Mouse (Mus musculus) forebrain, embryonic 12.5 days (tissue): Measurements from ENCODE around the gene Cyb5r3. TPM values are rescaled to one million over a fixed set of nuclear protein-coding genes. Genes with fewer than 3 reads are reported as not detected.
"Not testable (repeated sequence)": the region's sequence is repeated elsewhere in the genome, so short reads cannot be mapped to it uniquely, and the experiment has no call there.

Experiments used
- ATAC-seq: fragments of 200-750 bp; cut with Nextera tagmentation; 2 replicates; pipeline ENCODE4 v1.8.0; 2017; ENCODE audit warnings: moderate TSS enrichment; ENCODE audit not compliant: low FRiP score
- H3K27ac ChIP-seq: fragments of 300-500 bp; sonication (generic); 2 replicates; pipeline ENCODE4 v1.5.1; 2016; ENCODE audit warnings: mild to moderate bottlenecking
- H3K27me3 ChIP-seq: fragments of 300-500 bp; sonication (generic); 2 replicates; pipeline ENCODE4 v1.6.1; 2016; ENCODE audit warnings: mild to moderate bottlenecking
- H3K36me3 ChIP-seq: fragments of 300-500 bp; sonication (generic); replicated peaks from 2 replicates; pipeline ENCODE4 v1.6.1; 2016; ENCODE audit warnings: mild to moderate bottlenecking
- H3K4me1 ChIP-seq: fragments of 300-500 bp; sonication (generic); 2 replicates; pipeline ENCODE4 v1.6.1; 2016
- H3K4me2 ChIP-seq: fragments of 300-500 bp; sonication (generic); 2 replicates; pipeline ENCODE4 v1.6.1; 2016; ENCODE audit warnings: mild to moderate bottlenecking, moderate library complexity
- H3K4me3 ChIP-seq: fragments of 300-500 bp; sonication (generic); replicated peaks from 2 replicates; pipeline ENCODE4 v1.5.1; 2016; ENCODE audit warnings: mild to moderate bottlenecking
- H3K9ac ChIP-seq: fragments of 300-500 bp; sonication (generic); 2 replicates; pipeline ENCODE4 v1.6.1; 2016; ENCODE audit warnings: mild to moderate bottlenecking
- H3K9me3 ChIP-seq: fragments of 300-500 bp; sonication (generic); 2 replicates; pipeline ENCODE4 v1.6.1; 2016
- WGBS: fragments of 180-500 bp; shearing (Covaris S2); methylation state at CpG from one replicate; pipeline ENCODE4 v1.1.7; 2016; 5-methylcytosine and 5-hydroxymethylcytosine counted together
- polyA plus RNA-seq: library from polyadenylated mRNA; unstranded; fragments of >200 nt; fragmentation: Nextera tagmentation; extraction: Ambion mirVana; gene quantifications from 2 replicates; pipeline ENCODE4 v1.2.1, GENCODE M21; 2016

Cyb5r3 gene
- polyA plus RNA-seq, 1 experiment from 2014 or later = 125 TPM

GRCm38 (mm10) chr15:83129530-83130231 is 42.7 kb downstream of the Cyb5r3 start:
- Histone ChIP-seq H3K4me2 (no peak overlapping the region), H3K27me3 (no peaks in the 10 kb centered on the region), H3K4me1 (0 out of 2 replicates have a peak, but pooled peaks cover 5% of the 10 kb centered on the region), H3K9me3 (no peaks in the 10 kb centered on the region), H3K27ac (no peak overlapping the region), H3K9ac (no peak overlapping the region), H3K36me3 (peaks cover 93% of the 10 kb centered on the region), H3K4me3 (no peak overlapping the region)
- 91% methylated on average over 7 of the region's 7 CpGs for WGBS
- ATAC-seq = no peak

- H3K9ac ChIP-seq, ATAC-seq, H3K27ac ChIP-seq, H3K9me3 ChIP-seq, H3K27me3 ChIP-seq, H3K4me3 ChIP-seq, H3K4me1 ChIP-seq, H3K4me2 ChIP-seq: not testable (repeated sequence)
- 71% methylated on average over 3 of the region's 3 CpGs for WGBS
- peaks cover 68% of the 10 kb centered on the region for H3K36me3 ChIP-seq
Observed at GRCm38 (mm10) chr15:83127037-83127436, 45.4 kb downstream of the Cyb5r3 start.

- H3K4me1 ChIP-seq = peaks cover 8% of the 10 kb centered on the region
- no peaks in the 10 kb centered on the region for H3K27me3 ChIP-seq
- H3K4me2 ChIP-seq = no peak overlapping the region
- H3K36me3 ChIP-seq = peaks cover 63% of the 10 kb centered on the region
- H3K27ac ChIP-seq = no peak overlapping the region
- no peaks in the 10 kb centered on the region for H3K9me3 ChIP-seq
- H3K4me3 ChIP-seq = no peak overlapping the region
- no peak overlapping the region for H3K9ac ChIP-seq
- no peak for ATAC-seq
- 90% methylated on average over 9 of the region's 9 CpGs for WGBS
Observed at GRCm38 (mm10) chr15:83126582-83126981, 45.8 kb downstream of the Cyb5r3 start.

- Histone ChIP-seq H3K4me2 (no peak overlapping the region), H3K27ac (0 out of 2 replicates have a peak overlapping the region, but pooled peaks have one; percentile 38), H3K9ac (no peak overlapping the region), H3K36me3 (peaks cover 52% of the 10 kb centered on the region), H3K9me3 (no peaks in the 10 kb centered on the region), H3K27me3 (no peaks in the 10 kb centered on the region), H3K4me1 (peaks cover 17% of the 10 kb centered on the region), H3K4me3 (no peak overlapping the region)
- ATAC-seq = no peak
- WGBS = 77% methylated on average over 5 of the region's 5 CpGs
Observed at GRCm38 (mm10) chr15:83124625-83125024, 47.8 kb downstream of the Cyb5r3 start.

GRCm38 (mm10) chr15:83122566-83123145 is 49.7 kb downstream of the Cyb5r3 start, which contains the start of gene Rrp7a:
Rrp7a (minus strand) TSS chr15:83122801.
- H3K4me1 ChIP-seq = peaks cover 17% of the 10 kb centered on the region
- no peaks in the 10 kb centered on the region for H3K9me3 ChIP-seq
- H3K27ac ChIP-seq = peak within 1 kb of the TSS; percentile 68
- ATAC-seq = peak; percentile 89
- peak within 1 kb of the TSS; percentile 69 for H3K9ac ChIP-seq
- 10% methylated on average over 32 of the region's 32 CpGs for WGBS
- peak within 1 kb of the TSS; percentile 81 for H3K4me3 ChIP-seq
- no peaks in the 10 kb centered on the region for H3K27me3 ChIP-seq
- peak within 1 kb of the TSS; percentile 85 for H3K4me2 ChIP-seq
- H3K36me3 ChIP-seq = peaks cover 50% of the 10 kb centered on the region

GRCm38 (mm10) chr15:83121709-83122565 is 50.5 kb downstream of the Cyb5r3 start:
- Histone ChIP-seq H3K9ac (peak overlapping the region; percentile 69), H3K9me3 (no peaks in the 10 kb centered on the region), H3K4me3 (peak overlapping the region; percentile 81), H3K27me3 (no peaks in the 10 kb centered on the region), H3K36me3 (peaks cover 50% of the 10 kb centered on the region), H3K4me1 (peaks cover 16% of the 10 kb centered on the region), H3K4me2 (peak overlapping the region; percentile 85), H3K27ac (peak overlapping the region; percentile 68)
- peak; percentile 58 for ATAC-seq
- 4% methylated on average over 42 of the region's 43 CpGs for WGBS

- Histone ChIP-seq H3K4me3 (no peak overlapping the region), H3K36me3 (peaks cover 60% of the 10 kb centered on the region), H3K27ac (no peak overlapping the region), H3K9ac (no peak overlapping the region), H3K9me3 (no peaks in the 10 kb centered on the region), H3K4me1 (peaks cover 25% of the 10 kb centered on the region), H3K27me3 (no peaks in the 10 kb centered on the region), H3K4me2 (no peak overlapping the region)
- no peak for ATAC-seq
- 63% methylated on average over 7 of the region's 7 CpGs for WGBS
Observed at GRCm38 (mm10) chr15:83118360-83118759, 54.0 kb downstream of the Cyb5r3 start.

GRCm38 (mm10) chr15:83115071-83115470 is 57.3 kb downstream of the Cyb5r3 start:
- Histone ChIP-seq H3K9ac (no peak overlapping the region), H3K27me3 (no peaks in the 10 kb centered on the region), H3K27ac (no peak overlapping the region), H3K4me2 (no peak overlapping the region), H3K9me3 (no peaks in the 10 kb centered on the region), H3K4me3 (no peak overlapping the region), H3K4me1 (peaks cover 23% of the 10 kb centered on the region), H3K36me3 (peaks cover 56% of the 10 kb centered on the region)
- ATAC-seq = 0 out of 2 replicates have a peak, but pooled peaks have one; percentile 9
- WGBS = 39% methylated on average over 6 of the region's 6 CpGs

GRCm38 (mm10) chr15:83114106-83114505 is 58.3 kb downstream of the Cyb5r3 start:
- ATAC-seq = no peak
- Histone ChIP-seq H3K4me1 (peaks cover 23% of the 10 kb centered on the region), H3K9me3 (no peaks in the 10 kb centered on the region), H3K4me3 (no peak overlapping the region), H3K9ac (no peak overlapping the region), H3K4me2 (no peak overlapping the region), H3K36me3 (peaks cover 48% of the 10 kb centered on the region), H3K27me3 (no peaks in the 10 kb centered on the region), H3K27ac (no peak overlapping the region)
- 81% methylated on average over 9 of the region's 9 CpGs for WGBS

GRCm38 (mm10) chr15:83112898-83113297 is 59.5 kb downstream of the Cyb5r3 start:
- Histone ChIP-seq H3K9ac (no peak overlapping the region), H3K4me2 (no peak overlapping the region), H3K27ac (no peak overlapping the region), H3K4me1 (peaks cover 23% of the 10 kb centered on the region), H3K9me3 (no peaks in the 10 kb centered on the region), H3K4me3 (no peak overlapping the region), H3K27me3 (no peaks in the 10 kb centered on the region), H3K36me3 (peaks cover 38% of the 10 kb centered on the region)
- 9% methylated on average over 11 of the region's 11 CpGs for WGBS
- peak; percentile 65; the same call in 1 of the 2 replicates for ATAC-seq

GRCm38 (mm10) chr15:83111874-83112273 is 60.5 kb downstream of the Cyb5r3 start:
- Histone ChIP-seq H3K27ac (no peak overlapping the region), H3K4me2 (no peak overlapping the region), H3K4me3 (no peak overlapping the region), H3K36me3 (peaks cover 28% of the 10 kb centered on the region), H3K4me1 (peaks cover 29% of the 10 kb centered on the region), H3K27me3 (no peaks in the 10 kb centered on the region), H3K9ac (no peak overlapping the region), H3K9me3 (no peaks in the 10 kb centered on the region)
- no peak for ATAC-seq
- WGBS = 87% methylated on average over 7 of the region's 7 CpGs

GRCm38 (mm10) chr15:83111290-83111689 is 61.1 kb downstream of the Cyb5r3 start:
- no peak overlapping the region for H3K4me2 ChIP-seq
- no peak overlapping the region for H3K4me3 ChIP-seq
- no peak overlapping the region for H3K9ac ChIP-seq
- peaks cover 22% of the 10 kb centered on the region for H3K36me3 ChIP-seq
- peaks cover 31% of the 10 kb centered on the region for H3K4me1 ChIP-seq
- H3K9me3 ChIP-seq = no peaks in the 10 kb centered on the region
- ATAC-seq = no peak
- H3K27ac ChIP-seq = no peak overlapping the region
- 66% methylated on average over 6 of the region's 6 CpGs for WGBS
- H3K27me3 ChIP-seq = no peaks in the 10 kb centered on the region
